Mouse (Mus musculus) midbrain, embryonic 15.5 days (tissue): ENCODE results near the gene Ccr5. TPM values are rescaled to one million over a fixed set of nuclear protein-coding genes. Genes with fewer than 3 reads are reported as not detected.
"Not testable (repeated sequence)": the region's sequence is repeated elsewhere in the genome, so short reads cannot be mapped to it uniquely, and the experiment has no call there.

Experiments used
- ATAC-seq: fragments of 200-750 bp; cut with Nextera tagmentation; replicated peaks from 2 replicates; pipeline ENCODE4 v1.8.0; 2017; ENCODE audit warnings: moderate TSS enrichment
- H3K27ac ChIP-seq: fragments of 300-500 bp; sonication (generic); 2 replicates; pipeline ENCODE4 v1.5.1; 2015; ENCODE audit warnings: mild to moderate bottlenecking, inconsistent platforms
- H3K27me3 ChIP-seq: fragments of 300-500 bp; sonication (generic); replicated peaks from 2 replicates; pipeline ENCODE4 v1.6.1; 2015; ENCODE audit warnings: inconsistent platforms
- H3K36me3 ChIP-seq: fragments of 300-500 bp; sonication (generic); replicated peaks from 2 replicates; pipeline ENCODE4 v1.6.1; 2015; ENCODE audit warnings: inconsistent platforms
- H3K4me1 ChIP-seq: fragments of 300-500 bp; sonication (generic); 2 replicates; pipeline ENCODE4 v1.6.1; 2015; ENCODE audit warnings: inconsistent platforms
- H3K4me2 ChIP-seq: fragments of 300-500 bp; sonication (generic); 2 replicates; pipeline ENCODE4 v1.6.1; 2015; ENCODE audit warnings: inconsistent platforms, mild to moderate bottlenecking, moderate library complexity
- H3K4me3 ChIP-seq: fragments of 300-500 bp; sonication (generic); 2 replicates; pipeline ENCODE4 v1.5.1; 2015; ENCODE audit warnings: mild to moderate bottlenecking, inconsistent platforms
- H3K9ac ChIP-seq: fragments of 300-500 bp; sonication (generic); 2 replicates; pipeline ENCODE4 v1.6.1; 2015; ENCODE audit warnings: mild to moderate bottlenecking, inconsistent platforms
- H3K9me3 ChIP-seq: fragments of 300-500 bp; sonication (generic); 2 replicates; pipeline ENCODE4 v1.6.1; 2016; ENCODE audit warnings: inconsistent platforms
- WGBS: fragments of 180-500 bp; shearing (Covaris S2); methylation state at CpG from one replicate; pipeline ENCODE4 v1.1.7; 2015; ENCODE audit warnings: mixed read lengths; 5-methylcytosine and 5-hydroxymethylcytosine counted together
- polyA plus RNA-seq: library from polyadenylated mRNA; unstranded; fragments of >200 nt; fragmentation: Nextera tagmentation; extraction: Ambion mirVana; gene quantifications from 2 replicates; pipeline ENCODE4 v1.2.1, GENCODE M21; 2015

Gene Ccr5
- polyA plus RNA-seq, 1 experiment from 2014 or later = 0.79 TPM

- H3K4me2 ChIP-seq = no peak overlapping the region
- 89% methylated on average over 1 of the region's 1 CpGs for WGBS
- H3K36me3 ChIP-seq = no peaks in the 10 kb centered on the region
- H3K4me3 ChIP-seq = no peak overlapping the region
- no peaks in the 10 kb centered on the region for H3K27me3 ChIP-seq
- H3K27ac ChIP-seq = no peak overlapping the region
- no peaks in the 10 kb centered on the region for H3K9me3 ChIP-seq
- no peaks in the 10 kb centered on the region for H3K4me1 ChIP-seq
- no peak for ATAC-seq
- no peak overlapping the region for H3K9ac ChIP-seq
Observed at GRCm38 (mm10) chr9:124112591-124113239, 8.6 kb upstream of the Ccr5 start.

- no peaks in the 10 kb centered on the region for H3K4me1 ChIP-seq
- H3K9ac ChIP-seq = no peak overlapping the region
- 98% methylated on average over 1 of the region's 1 CpGs for WGBS
- H3K27me3 ChIP-seq = no peaks in the 10 kb centered on the region
- ATAC-seq = no peak
- H3K36me3 ChIP-seq = no peaks in the 10 kb centered on the region
- H3K4me3 ChIP-seq = no peak overlapping the region
- H3K27ac ChIP-seq = no peak overlapping the region
- no peaks in the 10 kb centered on the region for H3K9me3 ChIP-seq
- no peak overlapping the region for H3K4me2 ChIP-seq
Observed at GRCm38 (mm10) chr9:124113777-124114176, 7.6 kb upstream of the Ccr5 start.

GRCm38 (mm10) chr9:124118489-124118888, 2.9 kb upstream of the Ccr5 start:
- Histone ChIP-seq H3K27me3 (no peaks in the 10 kb centered on the region), H3K27ac (no peak overlapping the region), H3K4me2 (no peak overlapping the region), H3K36me3 (no peaks in the 10 kb centered on the region), H3K4me3 (no peak overlapping the region), H3K9me3 (no peaks in the 10 kb centered on the region), H3K4me1 (no peaks in the 10 kb centered on the region), H3K9ac (no peak overlapping the region)
- WGBS = 85% methylated on average over 1 of the region's 1 CpGs
- no peak for ATAC-seq

- 80% methylated on average over 11 of the region's 11 CpGs for WGBS
Observed at GRCm38 (mm10) chr9:124125576-124125975, 4.2 kb downstream of the Ccr5 start.

GRCm38 (mm10) chr9:124126373-124126772, 5.0 kb downstream of the Ccr5 start:
- no peak for ATAC-seq

More at GRCm38 (mm10) chr9:124125576-124125975, 4.2 kb downstream of the Ccr5 start:
- Histone ChIP-seq H3K4me2 (no peak overlapping the region), H3K4me1 (no peaks in the 10 kb centered on the region), H3K27ac (no peak overlapping the region), H3K27me3 (no peaks in the 10 kb centered on the region), H3K9me3 (no peaks in the 10 kb centered on the region), H3K36me3 (no peaks in the 10 kb centered on the region), H3K9ac (no peak overlapping the region), H3K4me3 (no peak overlapping the region)
- ATAC-seq = no peak

GRCm38 (mm10) chr9:124127412-124127811, 6.1 kb downstream of the Ccr5 start:
- Histone ChIP-seq H3K36me3 (no peaks in the 10 kb centered on the region), H3K9me3 (no peaks in the 10 kb centered on the region), H3K27ac (no peak overlapping the region), H3K9ac (no peak overlapping the region), H3K27me3 (no peaks in the 10 kb centered on the region), H3K4me3 (no peak overlapping the region), H3K4me2 (no peak overlapping the region), H3K4me1 (no peaks in the 10 kb centered on the region)
- ATAC-seq = no peak
- WGBS = 64% methylated on average over 4 of the region's 4 CpGs

More at GRCm38 (mm10) chr9:124126373-124126772, 5.0 kb downstream of the Ccr5 start:
- Histone ChIP-seq H3K4me3 (no peak overlapping the region), H3K9me3 (no peaks in the 10 kb centered on the region), H3K27me3 (no peaks in the 10 kb centered on the region), H3K27ac (no peak overlapping the region), H3K9ac (no peak overlapping the region), H3K4me1 (no peaks in the 10 kb centered on the region), H3K36me3 (no peaks in the 10 kb centered on the region), H3K4me2 (no peak overlapping the region)
- 60% methylated on average over 5 of the region's 5 CpGs for WGBS

GRCm38 (mm10) chr9:124128379-124128778, 7.0 kb downstream of the Ccr5 start:
- Histone ChIP-seq H3K36me3 (no peaks in the 10 kb centered on the region), H3K27me3 (no peaks in the 10 kb centered on the region), H3K9me3 (no peaks in the 10 kb centered on the region), H3K27ac (no peak overlapping the region), H3K4me3 (no peak overlapping the region), H3K4me1 (no peaks in the 10 kb centered on the region), H3K4me2 (no peak overlapping the region), H3K9ac (no peak overlapping the region)
- no peak for ATAC-seq
- 0% methylated on average over 1 of the region's 1 CpGs for WGBS

GRCm38 (mm10) chr9:124132899-124133298, 11.6 kb downstream of the Ccr5 start:
- H3K36me3 ChIP-seq, H3K4me3 ChIP-seq, H3K4me1 ChIP-seq, H3K9ac ChIP-seq, H3K9me3 ChIP-seq, H3K27ac ChIP-seq, H3K27me3 ChIP-seq, H3K4me2 ChIP-seq, ATAC-seq: not testable (repeated sequence)
- WGBS = 89% methylated on average over 2 of the region's 2 CpGs

GRCm38 (mm10) chr9:124134919-124135318, 13.6 kb downstream of the Ccr5 start:
- not testable (repeated sequence) for H3K4me2 ChIP-seq, ATAC-seq, H3K4me1 ChIP-seq, H3K9me3 ChIP-seq, H3K9ac ChIP-seq, H3K27ac ChIP-seq, H3K36me3 ChIP-seq, H3K4me3 ChIP-seq, H3K27me3 ChIP-seq
- WGBS = 89% methylated on average over 1 of the region's 1 CpGs

GRCm38 (mm10) chr9:124137619-124138018, 16.3 kb downstream of the Ccr5 start:
- WGBS = 82% methylated on average over 11 of the region's 11 CpGs
- no peak overlapping the region for H3K4me3 ChIP-seq
- no peak overlapping the region for H3K4me2 ChIP-seq
- no peak overlapping the region for H3K9ac ChIP-seq
- no peaks in the 10 kb centered on the region for H3K9me3 ChIP-seq
- ATAC-seq = no peak
- H3K4me1 ChIP-seq = no peaks in the 10 kb centered on the region
- H3K27ac ChIP-seq = no peak overlapping the region
- no peaks in the 10 kb centered on the region for H3K27me3 ChIP-seq
- H3K36me3 ChIP-seq = no peaks in the 10 kb centered on the region

GRCm38 (mm10) chr9:124138055-124138775, 16.9 kb downstream of the Ccr5 start:
- H3K4me2 ChIP-seq = no peak overlapping the region
- H3K27ac ChIP-seq = no peak overlapping the region
- H3K4me3 ChIP-seq = no peak overlapping the region
- ATAC-seq = no peak
- H3K9me3 ChIP-seq = no peaks in the 10 kb centered on the region
- 55% methylated on average over 4 of the region's 4 CpGs for WGBS
- no peaks in the 10 kb centered on the region for H3K27me3 ChIP-seq
- no peak overlapping the region for H3K9ac ChIP-seq
- H3K36me3 ChIP-seq = no peaks in the 10 kb centered on the region
- H3K4me1 ChIP-seq = no peaks in the 10 kb centered on the region

GRCm38 (mm10) chr9:124143678-124144077, 22.3 kb downstream of the Ccr5 start:
- 90% methylated on average over 1 of the region's 1 CpGs for WGBS

GRCm38 (mm10) chr9:124146307-124146706, 25.0 kb downstream of the Ccr5 start:
- Histone ChIP-seq H3K9me3 (no peaks in the 10 kb centered on the region), H3K27me3 (no peaks in the 10 kb centered on the region), H3K27ac (no peak overlapping the region), H3K4me2 (no peak overlapping the region), H3K9ac (no peak overlapping the region), H3K4me1 (no peaks in the 10 kb centered on the region), H3K4me3 (no peak overlapping the region), H3K36me3 (no peaks in the 10 kb centered on the region)
- ATAC-seq = no peak

More at GRCm38 (mm10) chr9:124143678-124144077, 22.3 kb downstream of the Ccr5 start:
- no peak for ATAC-seq
- Histone ChIP-seq H3K27ac (no peak overlapping the region), H3K36me3 (no peaks in the 10 kb centered on the region), H3K9me3 (no peaks in the 10 kb centered on the region), H3K27me3 (no peaks in the 10 kb centered on the region), H3K4me1 (no peaks in the 10 kb centered on the region), H3K4me2 (no peak overlapping the region), H3K4me3 (no peak overlapping the region), H3K9ac (no peak overlapping the region)
